Mouse (Mus musculus): ENCODE results near the gene Exoc6b.

DNA sequence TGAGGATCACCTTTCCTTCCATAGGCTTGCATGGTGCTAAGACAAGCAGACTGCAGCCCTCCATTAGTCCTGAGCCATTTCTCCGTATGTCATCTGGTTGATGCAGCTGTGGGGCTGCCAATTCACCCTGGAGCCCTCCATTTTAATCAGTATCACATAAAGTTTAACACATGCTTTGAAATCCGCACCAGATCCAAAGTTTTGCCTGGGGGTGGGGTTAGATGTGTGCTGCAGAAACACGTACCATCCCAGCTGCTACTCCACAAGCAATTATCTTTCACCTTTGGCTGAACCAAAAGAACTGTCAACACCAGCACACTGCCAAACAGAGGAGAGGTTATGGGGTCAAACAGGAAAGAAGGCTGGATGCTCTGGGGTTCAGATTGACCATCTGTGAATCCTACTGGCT is 92.7 kb downstream of the Exoc6b start:
- TF ChIP-seq CTCF (IDR thresholded peaks at IDR 0.05; ENCODE audit: control insufficient read depth, insufficient read depth, low read length) (no peak), POLR2A (IDR thresholded peaks at IDR 0.05; ENCODE audit: borderline replicate concordance, control insufficient read depth, low read depth, low read length) (no peak)

Measured in bone marrow, adult 2 months (tissue).